ENCODE assay signal across 21 mouse cellular contexts in the genomic region with DNA sequence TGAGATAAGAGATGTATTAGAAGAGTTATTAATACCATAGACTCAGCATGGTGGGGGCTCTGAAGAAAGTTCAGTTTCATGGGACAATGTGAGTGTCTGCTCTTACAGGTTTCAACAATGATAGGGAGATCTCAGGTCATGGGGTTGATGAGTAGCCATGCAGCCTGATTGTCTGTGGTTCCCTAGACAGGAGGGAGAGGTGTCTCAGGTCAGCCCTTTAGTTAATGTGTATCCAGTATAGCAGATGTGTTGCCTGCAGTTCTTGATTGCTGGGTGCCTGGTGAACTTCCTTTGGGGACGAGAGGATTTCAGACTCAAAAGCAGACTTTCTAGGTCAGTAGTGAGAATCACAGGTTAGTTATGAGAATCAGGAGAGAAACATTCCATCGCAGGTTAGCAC. TPM values are rescaled to one million over a fixed set of nuclear protein-coding genes. Genes with fewer than 3 reads are reported as not detected.
DNase-seq lines count a peak whose midpoint lies in the region; ATAC-seq and TF ChIP-seq lines count a peak whose summit lies in the region.
"Had no signal": no experiment of that assay in that cellular context is flagged by ENCODE, and none has a peak within 500 bp of the region (broad histone marks: within the 10 kb centered on the region; RNA-seq: fewer than 3 reads in every experiment).

No protein-coding gene starts in this region.

- H3K9me3 ChIP-seq in kidney, embryonic 14.5 days (ENCODE audit: control insufficient read depth, low read length), result no peaks in the 10 kb centered on the region
- no peaks in the 10 kb centered on the region for H3K9me3 ChIP-seq in liver, postnatal 0 days (ENCODE audit: low read length)
- H3K9me3 ChIP-seq in midbrain, embryonic 10.5 days (replicated peaks), result no peaks in the 10 kb centered on the region
- H3K9me3 ChIP-seq: embryonic facial prominence, embryonic 12.5 days; forebrain, embryonic 15.5 days; heart, embryonic 10.5 days; hindbrain, embryonic 12.5 days had no signal

- no peak for TF ChIP-seq CTCF in liver, postnatal 0 days (IDR thresholded peaks at IDR 0.05; ENCODE audit: low read depth)

- no peak overlapping the region for H3K9ac ChIP-seq in kidney, embryonic 14.5 days (ENCODE audit: low read depth, low read length)
- no peak overlapping the region for H3K9ac ChIP-seq in liver, postnatal 0 days (replicated peaks)
- H3K9ac ChIP-seq: embryonic facial prominence, embryonic 12.5 days; forebrain, embryonic 15.5 days; hindbrain, embryonic 12.5 days had no signal

- H3K4me1 ChIP-seq in kidney, embryonic 14.5 days (ENCODE audit: control insufficient read depth, insufficient read depth, low read length), result no peaks in the 10 kb centered on the region
- H3K4me1 ChIP-seq in liver, postnatal 0 days (ENCODE audit: insufficient read depth), result peaks cover 21% of the 10 kb centered on the region
- no peaks in the 10 kb centered on the region for H3K4me1 ChIP-seq in midbrain, embryonic 10.5 days
- H3K4me1 ChIP-seq: embryonic facial prominence, embryonic 12.5 days; forebrain, embryonic 15.5 days; heart, embryonic 10.5 days; hindbrain, embryonic 12.5 days had no signal

- no peaks in the 10 kb centered on the region for H3K27me3 ChIP-seq in kidney, embryonic 14.5 days (ENCODE audit: control insufficient read depth, insufficient read depth, low read length)
- no peaks in the 10 kb centered on the region for H3K27me3 ChIP-seq in liver, postnatal 0 days (ENCODE audit: insufficient read depth, low read length)
- no peaks in the 10 kb centered on the region for H3K27me3 ChIP-seq in midbrain, embryonic 10.5 days (ENCODE audit: low read depth, poor library complexity, severe bottlenecking)
- H3K27me3 ChIP-seq: embryonic facial prominence, embryonic 12.5 days; forebrain, embryonic 15.5 days; hindbrain, embryonic 12.5 days had no signal

- H3K27ac ChIP-seq in kidney, embryonic 14.5 days (ENCODE audit: low read depth, low read length), result no peak overlapping the region
- H3K27ac ChIP-seq in liver, postnatal 0 days (ENCODE audit: low read depth), result peak overlapping the region; percentile 30; the same call in 1 of the 2 replicates
- H3K27ac ChIP-seq in midbrain, embryonic 10.5 days (replicated peaks), result no peak overlapping the region
- H3K27ac ChIP-seq: embryonic facial prominence, embryonic 12.5 days; forebrain, embryonic 15.5 days; heart, embryonic 10.5 days; hindbrain, embryonic 12.5 days had no signal

- no peak overlapping the region for H3K4me3 ChIP-seq in kidney, embryonic 14.5 days (ENCODE audit: low read length)
- no peak overlapping the region for H3K4me3 ChIP-seq in liver, postnatal 0 days (ENCODE audit: low read depth, low read length)
- no peak overlapping the region for H3K4me3 ChIP-seq in midbrain, embryonic 10.5 days
- H3K4me3 ChIP-seq: embryonic facial prominence, embryonic 12.5 days; forebrain, embryonic 15.5 days; heart, embryonic 10.5 days; hindbrain, embryonic 12.5 days had no signal

- 74% methylated on average over 2 of the region's 2 CpGs for WGBS in kidney, embryonic 14.5 days
- 49% methylated on average over 2 of the region's 2 CpGs for WGBS in liver, postnatal 0 days (ENCODE audit: insufficient replicate concordance)
- WGBS in midbrain, embryonic 10.5 days, result 85% methylated on average over 2 of the region's 2 CpGs

- H3K36me3 ChIP-seq in kidney, embryonic 14.5 days (ENCODE audit: control insufficient read depth, insufficient read depth, low read length), result no peaks in the 10 kb centered on the region
- H3K36me3 ChIP-seq in liver, postnatal 0 days (replicated peaks; ENCODE audit: insufficient read depth, low read length), result no peaks in the 10 kb centered on the region
- no peaks in the 10 kb centered on the region for H3K36me3 ChIP-seq in midbrain, embryonic 10.5 days
- H3K36me3 ChIP-seq: embryonic facial prominence, embryonic 12.5 days; forebrain, embryonic 15.5 days; heart, embryonic 10.5 days; hindbrain, embryonic 12.5 days had no signal

- no peak overlapping the region for H3K4me2 ChIP-seq in kidney, embryonic 14.5 days (replicated peaks; ENCODE audit: low read depth, low read length)
- H3K4me2 ChIP-seq in liver, postnatal 0 days (ENCODE audit: low read depth, low read length), result no peak overlapping the region
- H3K4me2 ChIP-seq: embryonic facial prominence, embryonic 12.5 days; forebrain, embryonic 15.5 days; hindbrain, embryonic 12.5 days had no signal

- TF ChIP-seq EP300 in liver, postnatal 0 days (IDR thresholded peaks at IDR 0.05; ENCODE audit: low read depth), result no peak

- no peak for ATAC-seq in kidney, embryonic 14.5 days (ENCODE audit: low FRiP score, low TSS enrichment)
- no peak for ATAC-seq in liver, postnatal 0 days
- ATAC-seq: forebrain, embryonic 15.5 days had no signal

- DNase-seq in kidney, adult 8-10 months, result peak; percentile 47 to 65
- peak; percentile 79 for DNase-seq in kidney, adult 9 months
- peak; percentile 16 for DNase-seq in kidney, postnatal 10 days
- DNase-seq in liver, postnatal 0 days, result no peak
- no peak for DNase-seq in ovary, postnatal 36 days (ENCODE audit: low spot score)
- no peak for DNase-seq in midbrain, embryonic 10.5 days (ENCODE audit: low spot score)
- DNase-seq: adrenal gland, adult 2 months; adrenal gland, postnatal 25 days; cerebellum, adult 18-20 months; cerebellum, postnatal 10 days; gastrocnemius, postnatal 36 days; heart, adult 11 months; heart, postnatal 10 days; heart, postnatal 4 days had no signal

RNA-seq across cellular contexts. Expression of a gene that starts 4.0 kb away (rescaled TPM):
- polyA plus RNA-seq in kidney, embryonic 14.5 days (2014; fragmentation: Nextera tagmentation; extraction: Ambion mirVana), result not detected in 2 replicates
- polyA plus RNA-seq in liver, postnatal 0 days (2015; fragmentation: Nextera tagmentation; extraction: Ambion mirVana), result 0.12 TPM in 1 of 2 replicates, not detected in the other
- polyA plus RNA-seq in midbrain, embryonic 10.5 days (2016; fragmentation: Nextera tagmentation; extraction: Ambion mirVana), result not detected in 2 replicates
- polyA plus RNA-seq: adrenal gland, adult 2 months; embryonic facial prominence, embryonic 12.5 days; forebrain, embryonic 11.5 days; forebrain, embryonic 15.5 days; heart, embryonic 10.5 days; heart, embryonic 14.5 days; hindbrain, embryonic 12.5 days had no signal

RNA-seq across cellular contexts. Expression of a gene that starts 7.6 kb away (rescaled TPM):
- polyA plus RNA-seq in kidney, embryonic 14.5 days (2014; fragmentation: Nextera tagmentation; extraction: Ambion mirVana), result not detected in 2 replicates
- polyA plus RNA-seq in liver, postnatal 0 days (2015; fragmentation: Nextera tagmentation; extraction: Ambion mirVana), result 0.54 and 0.58 TPM in 2 replicates
- polyA plus RNA-seq in midbrain, embryonic 10.5 days (2016; fragmentation: Nextera tagmentation; extraction: Ambion mirVana), result not detected in 2 replicates
- polyA plus RNA-seq: adrenal gland, adult 2 months; embryonic facial prominence, embryonic 12.5 days; forebrain, embryonic 11.5 days; forebrain, embryonic 15.5 days; heart, embryonic 14.5 days; hindbrain, embryonic 12.5 days had no signal

RNA-seq across cellular contexts. Expression of a gene that starts 19.3 kb away (rescaled TPM):
- not detected in 2 replicates for polyA plus RNA-seq in kidney, embryonic 14.5 days (2014; fragmentation: Nextera tagmentation; extraction: Ambion mirVana)
- polyA plus RNA-seq in liver, postnatal 0 days (2015; fragmentation: Nextera tagmentation; extraction: Ambion mirVana), result 0.65 and 0.73 TPM in 2 replicates
- not detected in 2 replicates for polyA plus RNA-seq in midbrain, embryonic 10.5 days (2016; fragmentation: Nextera tagmentation; extraction: Ambion mirVana)
- polyA plus RNA-seq: adrenal gland, adult 2 months; embryonic facial prominence, embryonic 12.5 days; forebrain, embryonic 11.5 days; forebrain, embryonic 15.5 days; heart, embryonic 14.5 days; hindbrain, embryonic 12.5 days had no signal

RNA-seq across cellular contexts. Expression of a gene that starts 45.2 kb away (rescaled TPM):
- not detected in 2 replicates for polyA plus RNA-seq in kidney, embryonic 14.5 days (2014; fragmentation: Nextera tagmentation; extraction: Ambion mirVana)
- polyA plus RNA-seq in liver, postnatal 0 days (2015; fragmentation: Nextera tagmentation; extraction: Ambion mirVana), result 0.05 and 0.11 TPM in 2 replicates
- not detected in 2 replicates for polyA plus RNA-seq in midbrain, embryonic 10.5 days (2016; fragmentation: Nextera tagmentation; extraction: Ambion mirVana)
- polyA plus RNA-seq: embryonic facial prominence, embryonic 12.5 days; forebrain, embryonic 11.5 days; forebrain, embryonic 15.5 days; heart, embryonic 10.5 days; heart, embryonic 14.5 days; hindbrain, embryonic 12.5 days had no signal

Comparison
In these comparisons a context has a peak if more than half of its experiments do, and no peak if none do; other contexts are left out.
1. DNase-seq: peak in kidney, adult 8-10 months (2 of 2), kidney, adult 9 months (single experiment) and kidney, postnatal 10 days (single experiment); none in liver, postnatal 0 days (single experiment), ovary, postnatal 36 days (single experiment) and midbrain, embryonic 10.5 days (single experiment).